Mouse (Mus musculus): ENCODE measurements at regions not wholly inside any gene's neighbourhood (a gene's known extent, or its start where the extent isn't known, plus 50 kb on each side); places are given as distances from the start of the nearest gene placed in this dataset.

DNA sequence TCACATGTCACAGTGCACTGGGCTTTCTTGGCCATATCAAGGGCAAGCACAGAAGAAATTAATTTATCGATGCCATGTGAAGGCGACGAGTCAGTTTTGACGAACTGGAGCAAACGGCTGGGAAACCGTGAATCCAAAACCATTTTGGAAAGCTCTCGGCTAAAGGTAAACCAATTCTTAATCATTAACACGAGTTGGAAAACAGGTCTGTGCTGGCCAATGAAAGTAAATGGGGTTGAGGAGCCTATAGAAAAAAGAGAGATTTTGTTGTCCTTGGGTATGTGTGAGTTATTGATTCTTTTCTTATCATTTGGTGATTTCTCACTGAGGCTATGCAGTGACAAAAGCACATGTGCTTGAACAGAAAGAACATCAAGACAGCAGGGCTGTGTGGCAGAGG, 397.1 kb downstream of the H2al1j start:
- H3K27ac ChIP-seq (ENCODE audit: control insufficient read depth, insufficient read depth, low read depth, low read length, poor library complexity): no peak overlapping the region
- H3K4me1 ChIP-seq (ENCODE audit: control insufficient read depth, insufficient read depth, low read length): no peaks in the 10 kb centered on the region
- no peak overlapping the region for H3K4me3 ChIP-seq (replicated peaks; ENCODE audit: control insufficient read depth, low read depth, low read length)
- 84% methylated on average over 8 of the region's 8 CpGs for WGBS
- no peak for TF ChIP-seq POLR2A (IDR thresholded peaks at IDR 0.05; ENCODE audit: borderline replicate concordance, control insufficient read depth, low read depth, low read length)
- TF ChIP-seq CTCF (IDR thresholded peaks at IDR 0.05; ENCODE audit: control insufficient read depth, insufficient read depth, low read length): no peak

DNA sequence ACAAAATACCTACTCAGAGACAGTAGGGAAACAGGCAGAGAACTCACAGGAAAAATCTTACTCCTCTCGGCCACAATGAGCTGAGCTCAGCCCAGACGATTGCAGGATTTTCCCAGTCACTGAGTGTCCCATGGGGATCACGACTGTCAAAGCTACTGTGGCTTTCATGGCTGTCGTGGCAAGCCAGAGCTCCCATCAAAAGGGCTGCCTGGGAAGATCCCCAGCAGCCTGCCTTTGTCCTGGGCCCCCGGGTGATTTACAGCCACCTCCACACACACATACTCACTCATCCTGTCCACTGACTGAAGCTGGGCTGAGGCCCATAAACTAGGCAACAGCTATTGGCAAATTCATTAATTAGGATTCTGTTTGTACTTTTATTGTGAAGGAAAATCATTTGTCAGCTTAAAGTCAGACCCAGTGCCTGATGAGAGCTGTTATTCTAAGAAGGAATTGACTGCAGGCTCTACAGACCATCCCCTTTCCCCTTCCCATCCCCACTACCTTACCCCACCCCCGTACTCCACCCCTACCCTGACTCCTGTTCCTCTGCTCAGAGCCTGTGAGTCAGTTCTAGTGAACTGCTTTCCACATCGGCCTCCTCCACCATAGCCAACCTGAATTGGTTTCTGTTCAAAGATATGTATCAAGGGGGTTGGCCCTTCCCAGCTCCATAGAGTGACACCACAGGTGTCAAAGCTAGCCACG, 399.1 kb downstream of the H2al1j start:
- Histone ChIP-seq H3K4me1 (ENCODE audit: control insufficient read depth, insufficient read depth, low read length) (no peaks in the 10 kb centered on the region), H3K4me3 (replicated peaks; ENCODE audit: control insufficient read depth, low read depth, low read length) (no peak overlapping the region), H3K27ac (ENCODE audit: control insufficient read depth, insufficient read depth, low read depth, low read length, poor library complexity) (no peak overlapping the region)
- TF ChIP-seq CTCF (IDR thresholded peaks at IDR 0.05; ENCODE audit: control insufficient read depth, insufficient read depth, low read length) (no peak), POLR2A (IDR thresholded peaks at IDR 0.05; ENCODE audit: borderline replicate concordance, control insufficient read depth, low read depth, low read length) (no peak)
- WGBS: 51% methylated on average over 8 of the region's 8 CpGs

DNA sequence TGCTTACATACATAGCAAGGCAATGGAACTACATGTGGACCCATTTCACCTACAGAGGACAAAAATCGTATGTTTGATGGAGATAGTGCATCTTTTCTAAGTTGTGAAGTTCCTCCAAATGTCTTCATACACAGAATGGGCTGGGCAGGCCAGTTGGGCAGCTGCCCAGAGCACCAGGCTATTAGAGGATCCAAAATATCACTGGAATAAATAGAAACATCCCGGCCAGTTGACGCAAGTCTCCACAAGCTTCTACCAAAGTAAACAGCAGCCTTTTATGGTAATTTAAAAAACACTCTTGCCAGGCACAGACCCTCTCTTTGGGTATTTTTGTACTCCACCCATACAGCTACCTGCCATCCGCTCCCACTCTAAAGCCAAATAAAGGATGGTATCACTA, 400.9 kb downstream of the H2al1j start:
- no peak for TF ChIP-seq CTCF (IDR thresholded peaks at IDR 0.05; ENCODE audit: control insufficient read depth, insufficient read depth, low read length)
- no peak for TF ChIP-seq POLR2A (IDR thresholded peaks at IDR 0.05; ENCODE audit: borderline replicate concordance, control insufficient read depth, low read depth, low read length)
- no peaks in the 10 kb centered on the region for H3K4me1 ChIP-seq (ENCODE audit: control insufficient read depth, insufficient read depth, low read length)
- H3K4me3 ChIP-seq (replicated peaks; ENCODE audit: control insufficient read depth, low read depth, low read length): no peak overlapping the region
- H3K27ac ChIP-seq (ENCODE audit: control insufficient read depth, insufficient read depth, low read depth, low read length, poor library complexity): no peak overlapping the region
- WGBS: 77% methylated on average over 4 of the region's 4 CpGs

DNA sequence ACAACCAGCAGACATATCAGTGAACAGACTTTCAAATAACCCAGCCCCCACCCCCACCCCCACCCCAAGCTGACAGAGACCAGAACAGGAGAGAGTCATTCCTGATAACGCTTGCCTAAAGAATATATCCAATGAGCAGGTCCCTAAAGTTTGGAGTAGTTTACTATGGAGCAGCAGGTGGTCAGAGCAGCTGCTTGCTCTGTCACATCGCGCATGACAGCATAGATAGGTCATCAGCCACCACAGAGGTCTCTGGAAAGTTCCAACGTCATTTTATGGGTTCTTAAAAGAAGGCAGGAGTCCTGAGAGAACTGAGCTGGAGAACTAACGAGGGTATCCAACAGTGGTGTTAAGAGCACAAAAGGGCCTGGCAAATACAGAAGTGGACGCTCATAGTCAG, 402.4 kb downstream of the H2al1j start:
- no peaks in the 10 kb centered on the region for H3K4me1 ChIP-seq (ENCODE audit: control insufficient read depth, insufficient read depth, low read length)
- H3K4me3 ChIP-seq (replicated peaks; ENCODE audit: control insufficient read depth, low read depth, low read length): no peak overlapping the region
- WGBS: 67% methylated on average over 6 of the region's 6 CpGs
- no peak overlapping the region for H3K27ac ChIP-seq (ENCODE audit: control insufficient read depth, insufficient read depth, low read depth, low read length, poor library complexity)
- TF ChIP-seq CTCF (IDR thresholded peaks at IDR 0.05; ENCODE audit: control insufficient read depth, insufficient read depth, low read length) (no peak), POLR2A (IDR thresholded peaks at IDR 0.05; ENCODE audit: borderline replicate concordance, control insufficient read depth, low read depth, low read length) (no peak)

DNA sequence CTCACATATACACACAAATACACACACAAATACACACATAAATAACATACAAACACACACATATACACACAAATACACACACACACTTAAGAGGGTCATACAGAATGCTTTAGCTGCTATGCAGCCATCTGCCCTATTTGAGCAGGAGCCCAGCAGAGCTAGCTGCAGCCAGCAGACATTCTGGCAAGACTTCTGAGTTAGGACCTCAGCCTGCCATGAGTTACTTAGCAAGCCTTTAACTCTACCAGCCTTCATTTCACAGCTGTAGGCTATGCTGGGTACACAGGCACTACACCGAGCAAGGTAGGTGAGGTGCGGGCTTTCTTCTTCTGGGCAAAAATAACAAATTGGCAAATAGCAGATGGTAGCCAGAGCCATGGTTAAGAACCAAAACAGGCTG, 404.7 kb downstream of the H2al1j start:
- 93% methylated on average over 2 of the region's 2 CpGs for WGBS
- TF ChIP-seq POLR2A (IDR thresholded peaks at IDR 0.05; ENCODE audit: borderline replicate concordance, control insufficient read depth, low read depth, low read length) (no peak), CTCF (IDR thresholded peaks at IDR 0.05; ENCODE audit: control insufficient read depth, insufficient read depth, low read length) (no peak)

DNA sequence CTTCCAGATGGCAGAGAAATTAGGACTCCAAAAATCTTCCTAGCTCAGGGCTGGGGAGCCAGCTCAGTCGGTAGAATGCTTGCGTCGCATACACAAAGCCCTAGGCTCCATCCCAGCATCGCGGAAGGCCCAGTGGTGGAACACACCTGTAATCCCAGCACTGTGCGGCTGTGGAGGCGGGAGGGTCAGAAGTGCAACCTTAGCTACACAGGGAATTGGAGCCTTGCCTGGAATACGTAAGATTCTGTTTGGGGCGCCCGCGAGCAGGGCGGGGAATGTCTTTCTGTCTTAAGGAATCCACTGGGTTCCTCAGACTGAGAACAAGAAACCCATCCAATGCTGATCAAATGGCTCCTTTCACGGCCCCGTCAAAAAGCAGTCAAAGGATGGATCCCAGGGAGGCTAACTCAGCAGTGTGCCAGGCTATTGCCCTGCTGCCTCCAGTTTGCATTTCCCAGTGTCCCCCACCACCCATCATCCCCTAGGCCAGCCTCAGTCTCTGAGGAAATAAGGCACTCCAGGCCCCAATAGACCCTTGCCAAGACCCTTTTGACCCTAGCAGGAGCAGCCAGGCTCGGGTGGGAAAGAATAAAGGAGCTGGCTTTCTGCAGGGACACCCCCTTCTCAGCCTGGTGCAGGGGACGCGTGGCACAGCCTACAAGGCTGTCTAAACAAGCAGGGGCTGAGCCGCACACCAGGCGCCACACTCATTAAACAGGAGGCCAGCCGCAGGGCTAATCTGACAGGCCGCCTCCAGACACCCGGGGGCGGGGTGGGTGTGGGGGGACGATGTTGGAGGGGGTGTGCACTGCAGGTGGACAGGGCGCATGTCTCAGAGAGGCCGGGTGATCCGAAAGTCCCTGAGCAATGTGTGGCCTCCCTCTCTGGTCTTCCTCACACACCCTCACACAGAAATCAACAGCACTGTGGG, 407.1 kb downstream of the H2al1j start:
- no peak overlapping the region for H3K4me3 ChIP-seq (replicated peaks; ENCODE audit: control insufficient read depth, low read depth, low read length)
- WGBS: 85% methylated on average over 27 of the region's 27 CpGs
- no peaks in the 10 kb centered on the region for H3K4me1 ChIP-seq (ENCODE audit: control insufficient read depth, insufficient read depth, low read length)
- TF ChIP-seq CTCF (IDR thresholded peaks at IDR 0.05; ENCODE audit: control insufficient read depth, insufficient read depth, low read length) (no peak), POLR2A (IDR thresholded peaks at IDR 0.05; ENCODE audit: borderline replicate concordance, control insufficient read depth, low read depth, low read length) (no peak)
- H3K27ac ChIP-seq (ENCODE audit: control insufficient read depth, insufficient read depth, low read depth, low read length, poor library complexity): no peak overlapping the region

More for the DNA sequence above, 404.7 kb downstream of the H2al1j start:
- Histone ChIP-seq H3K27ac (ENCODE audit: control insufficient read depth, insufficient read depth, low read depth, low read length, poor library complexity) (no peak overlapping the region), H3K4me3 (replicated peaks; ENCODE audit: control insufficient read depth, low read depth, low read length) (no peak overlapping the region), H3K4me1 (ENCODE audit: control insufficient read depth, insufficient read depth, low read length) (no peaks in the 10 kb centered on the region)

DNA sequence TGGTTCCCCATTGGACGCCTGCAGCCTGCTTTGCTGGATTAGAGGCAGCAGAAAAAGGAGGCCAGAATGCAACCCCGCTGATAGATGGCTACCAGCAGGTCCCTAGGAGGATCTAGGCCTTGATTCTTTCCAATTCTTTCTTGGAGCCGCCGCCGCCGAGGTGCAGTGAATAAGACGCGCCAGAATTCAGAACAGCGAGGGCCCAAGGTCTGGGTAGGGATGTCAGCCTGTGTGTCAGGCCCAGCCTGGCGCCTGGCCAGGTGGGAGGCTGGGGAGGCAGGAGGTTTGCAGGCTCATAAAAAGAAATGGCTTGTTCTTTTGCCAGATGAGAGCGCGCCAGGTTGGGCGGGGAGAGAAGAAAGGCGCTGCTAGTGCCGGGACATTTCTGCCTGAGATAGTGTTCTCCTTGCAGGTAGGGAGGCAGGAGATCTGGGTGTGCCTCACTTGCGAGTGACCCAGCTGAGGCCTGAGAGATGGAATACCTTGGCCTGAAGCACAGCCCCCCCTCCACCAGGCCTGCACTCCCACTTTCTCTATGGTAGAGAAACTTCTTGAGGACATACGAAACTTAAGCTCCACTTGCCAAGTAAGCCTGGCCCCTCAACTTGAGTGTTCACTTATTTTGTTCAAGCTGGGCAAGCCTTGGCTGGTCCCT, 408.0 kb downstream of the H2al1j start:
- 61% methylated on average over 17 of the region's 17 CpGs for WGBS
- H3K4me1 ChIP-seq (ENCODE audit: control insufficient read depth, insufficient read depth, low read length): no peaks in the 10 kb centered on the region
- no peak overlapping the region for H3K27ac ChIP-seq (ENCODE audit: control insufficient read depth, insufficient read depth, low read depth, low read length, poor library complexity)
- H3K4me3 ChIP-seq (replicated peaks; ENCODE audit: control insufficient read depth, low read depth, low read length): no peak overlapping the region
- TF ChIP-seq POLR2A (IDR thresholded peaks at IDR 0.05; ENCODE audit: borderline replicate concordance, control insufficient read depth, low read depth, low read length) (no peak), CTCF (IDR thresholded peaks at IDR 0.05; ENCODE audit: control insufficient read depth, insufficient read depth, low read length) (no peak)

DNA sequence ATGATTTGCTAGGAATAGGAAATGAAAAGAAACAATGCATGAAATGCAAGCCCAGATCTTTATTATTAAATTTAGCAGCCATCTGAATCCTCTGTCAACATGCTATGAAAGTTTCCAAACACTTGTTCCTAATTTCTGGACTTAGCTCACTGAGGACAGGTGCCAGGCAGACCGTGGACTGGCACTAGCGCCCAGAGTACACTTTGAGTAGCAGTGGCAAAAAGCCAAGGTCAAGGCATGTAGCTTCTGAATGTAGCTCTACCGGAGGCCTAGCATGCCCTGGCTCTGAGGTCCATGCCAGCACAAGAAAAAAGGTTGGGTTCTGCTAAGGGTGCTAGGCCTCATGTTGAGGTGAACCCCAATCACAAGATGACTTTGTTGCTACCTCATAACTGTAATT, 408.9 kb downstream of the H2al1j start:
- no peak overlapping the region for H3K27ac ChIP-seq (ENCODE audit: control insufficient read depth, insufficient read depth, low read depth, low read length, poor library complexity)
- no peaks in the 10 kb centered on the region for H3K4me1 ChIP-seq (ENCODE audit: control insufficient read depth, insufficient read depth, low read length)
- no peak overlapping the region for H3K4me3 ChIP-seq (replicated peaks; ENCODE audit: control insufficient read depth, low read depth, low read length)
- 73% methylated on average over 3 of the region's 3 CpGs for WGBS
- TF ChIP-seq CTCF (IDR thresholded peaks at IDR 0.05; ENCODE audit: control insufficient read depth, insufficient read depth, low read length) (no peak), POLR2A (IDR thresholded peaks at IDR 0.05; ENCODE audit: borderline replicate concordance, control insufficient read depth, low read depth, low read length) (no peak)
